Mouse (Mus musculus) heart, adult 2 months (tissue): ENCODE measurements at regions not wholly inside any gene's neighbourhood (a gene's known extent, or its start where the extent isn't known, plus 50 kb on each side); places are given as distances from the start of the nearest gene placed in this dataset.

ENCODE experiments used
- DNase-seq, 2 experiments: peaks; one replicate each; pipeline ENCODE4 v3.0.0; 2021
- H3K27ac ChIP-seq: fragments of 200-600 bp; 2 replicates; pipeline ENCODE4 v1.8.1; 2022
- H3K27me3 ChIP-seq: fragments of 200-500 bp; 2 replicates; pipeline ENCODE4 v1.6.1; 2012; ENCODE audit warnings: mild to moderate bottlenecking, low read length, inconsistent platforms, mixed read lengths; ENCODE audit not compliant: control insufficient read depth, insufficient read depth
- H3K36me3 ChIP-seq: fragments of 200-500 bp; 2 replicates; pipeline ENCODE4 v1.6.1; 2012; ENCODE audit warnings: low read length, inconsistent platforms; ENCODE audit not compliant: control insufficient read depth, insufficient read depth
- H3K4me1 ChIP-seq: fragments of 200-500 bp; 2 replicates; pipeline ENCODE4 v1.6.1; 2011; ENCODE audit warnings: low read length; ENCODE audit not compliant: control insufficient read depth, insufficient read depth
- H3K4me3 ChIP-seq: fragments of 200-600 bp; 2 replicates; pipeline ENCODE4 v1.8.1; 2022
- H3K79me2 ChIP-seq: fragments of 200-500 bp; replicated peaks from 2 replicates; pipeline ENCODE4 v1.6.1; 2012; ENCODE audit warnings: mild to moderate bottlenecking, inconsistent platforms, low read length, moderate library complexity, mixed read lengths; ENCODE audit not compliant: control insufficient read depth, insufficient read depth
- H3K9ac ChIP-seq: fragments of 200-500 bp; 2 replicates; pipeline ENCODE4 v1.6.1; 2012; ENCODE audit warnings: low read depth, mild to moderate bottlenecking, control low read depth, inconsistent platforms, low read length, mixed read lengths
- CTCF ChIP-seq: fragments of 200-600 bp; IDR thresholded peaks from 2 replicates; pipeline ENCODE4 v1.8.1; 2022; ENCODE audit warnings: antibody characterized with exemption, mild to moderate bottlenecking, moderate library complexity
- EP300 ChIP-seq: fragments of 200-500 bp; IDR thresholded peaks from 2 replicates; pipeline ENCODE4 v1.6.1; 2011; ENCODE audit warnings: low read depth, low read length, control low read depth; ENCODE audit not compliant: insufficient read depth
- POLR2A ChIP-seq: fragments of 200-500 bp; IDR thresholded peaks from 2 replicates; pipeline ENCODE4 v1.6.1; 2011; ENCODE audit warnings: mild to moderate bottlenecking, low read depth, low read length, control low read depth; ENCODE audit not compliant: insufficient read depth
- WGBS: fragments of 180-500 bp; shearing (Covaris S2); methylation state at CpG from one replicate; pipeline ENCODE4 v1.1.7; 2018; 5-methylcytosine and 5-hydroxymethylcytosine counted together
- intact Hi-C: fragments of 180-260 bp; cut with DNase I; formaldehyde crosslinking; loops from one replicate; pipeline ENCODE4 v1.15.1; 2025

DNA sequence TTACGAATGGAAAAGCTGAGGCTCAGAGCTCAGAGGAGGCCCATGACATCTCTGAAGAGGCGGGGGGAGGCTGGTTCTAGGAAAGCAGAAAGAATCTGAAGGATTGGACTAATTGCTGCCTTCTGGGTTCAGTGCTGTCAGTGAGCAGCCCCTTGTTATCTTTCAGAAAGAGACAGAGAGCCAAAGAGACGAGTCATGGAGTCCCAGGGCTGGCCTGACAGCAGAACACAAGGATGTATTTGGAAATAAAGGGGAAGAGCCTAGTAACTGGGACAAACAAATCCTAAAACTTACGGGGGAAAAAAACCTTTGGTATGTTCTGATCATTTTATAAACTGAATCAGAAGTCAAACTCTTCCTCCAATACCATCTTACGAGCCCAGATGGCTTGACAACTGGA lies 247.8 kb upstream of the Zfp703 start:
- Histone ChIP-seq H3K4me3 (no peak overlapping the region), H3K27me3 (no peaks in the 10 kb centered on the region), H3K79me2 (no peaks in the 10 kb centered on the region), H3K4me1 (no peaks in the 10 kb centered on the region), H3K9ac (no peak overlapping the region), H3K27ac (no peak overlapping the region), H3K36me3 (no peaks in the 10 kb centered on the region)
- no peak for TF ChIP-seq CTCF
- TF ChIP-seq POLR2A: no peak
- no peak for TF ChIP-seq EP300
- intact Hi-C loops: no loop called here
- 69% methylated on average over 5 of the region's 5 CpGs for WGBS
- no peak for DNase-seq

GRCm38 (mm10) chr8:26731111-26731510 lies 246.0 kb upstream of the Zfp703 start:
- H3K36me3 ChIP-seq: no peaks in the 10 kb centered on the region
- no peak overlapping the region for H3K27ac ChIP-seq
- no peak overlapping the region for H3K9ac ChIP-seq
- TF ChIP-seq CTCF (no peak), POLR2A (no peak), EP300 (no peak)
- intact Hi-C loops: no loop called here
- no peaks in the 10 kb centered on the region for H3K4me1 ChIP-seq
- no peaks in the 10 kb centered on the region for H3K79me2 ChIP-seq
- no peaks in the 10 kb centered on the region for H3K27me3 ChIP-seq
- DNase-seq: no peak
- no peak overlapping the region for H3K4me3 ChIP-seq
- WGBS: 90% methylated on average over 2 of the region's 2 CpGs

GRCm38 (mm10) chr8:26744424-26744823 lies 232.7 kb upstream of the Zfp703 start:
- Histone ChIP-seq H3K27ac (no peak overlapping the region), H3K4me1 (0 out of 2 replicates have a peak, but pooled peaks cover 1% of the 10 kb centered on the region), H3K79me2 (no peaks in the 10 kb centered on the region), H3K36me3 (no peaks in the 10 kb centered on the region), H3K9ac (no peak overlapping the region), H3K27me3 (no peaks in the 10 kb centered on the region), H3K4me3 (no peak overlapping the region)
- intact Hi-C loops: no loop called here
- TF ChIP-seq CTCF: no peak
- no peak for TF ChIP-seq POLR2A
- TF ChIP-seq EP300: no peak
- no peak for DNase-seq
- WGBS: 81% methylated on average over 3 of the region's 3 CpGs

- Histone ChIP-seq H3K27me3 (no peaks in the 10 kb centered on the region), H3K79me2 (no peaks in the 10 kb centered on the region), H3K36me3 (no peaks in the 10 kb centered on the region), H3K4me3 (no peak overlapping the region), H3K27ac (no peak overlapping the region), H3K4me1 (0 out of 2 replicates have a peak, but pooled peaks cover 1% of the 10 kb centered on the region), H3K9ac (no peak overlapping the region)
- no peak for TF ChIP-seq EP300
- no peak for TF ChIP-seq CTCF
- TF ChIP-seq POLR2A: no peak
- no peak for DNase-seq
- 95% methylated on average over 3 of the region's 3 CpGs for WGBS
- intact Hi-C loops: no loop called here
Observed at GRCm38 (mm10) chr8:26746811-26747210, 230.3 kb upstream of the Zfp703 start.

DNA sequence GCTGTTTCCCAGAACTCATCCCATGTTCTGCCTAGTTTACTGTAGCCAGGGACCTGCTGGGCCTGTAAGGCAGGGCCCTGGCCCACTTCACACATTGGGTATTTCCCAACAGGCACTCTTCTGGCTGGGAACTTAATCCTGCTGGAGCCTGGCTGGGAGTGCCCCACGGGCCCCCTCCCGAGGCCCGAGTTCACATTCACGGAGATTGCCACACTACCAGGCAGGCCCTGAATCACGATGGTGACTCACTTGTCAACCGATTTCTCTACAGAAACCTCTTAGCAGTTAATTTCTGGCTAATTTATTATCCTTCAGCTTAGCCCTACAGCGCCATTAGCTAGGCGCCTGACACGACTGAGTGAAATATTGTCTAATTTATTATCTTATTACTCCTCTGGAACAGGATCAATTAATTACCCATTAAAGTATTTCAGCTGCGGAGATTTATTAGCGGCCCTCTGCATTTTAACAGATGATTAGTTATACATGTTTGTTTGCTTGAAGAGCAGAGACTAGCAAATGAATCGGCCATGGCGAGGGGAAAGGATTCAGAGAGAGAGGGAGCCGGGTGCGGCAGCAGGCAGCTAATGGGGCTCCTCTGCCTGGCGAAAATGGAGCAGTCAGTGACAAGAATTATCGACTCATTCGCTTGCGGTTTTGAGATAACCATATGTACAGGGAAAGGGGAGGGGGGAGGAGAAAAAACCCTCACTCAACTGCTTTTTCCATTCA lies 229.7 kb upstream of the Zfp703 start:
- Histone ChIP-seq H3K27me3 (no peaks in the 10 kb centered on the region), H3K9ac (no peak overlapping the region), H3K36me3 (no peaks in the 10 kb centered on the region), H3K27ac (no peak overlapping the region), H3K4me1 (0 out of 2 replicates have a peak, but pooled peaks cover 1% of the 10 kb centered on the region), H3K79me2 (no peaks in the 10 kb centered on the region), H3K4me3 (no peak overlapping the region)
- WGBS: 76% methylated on average over 19 of the region's 19 CpGs
- DNase-seq: peak in 1 of 2 experiments; percentile 14
- TF ChIP-seq CTCF: no peak
- intact Hi-C loops: no loop called here

DNA sequence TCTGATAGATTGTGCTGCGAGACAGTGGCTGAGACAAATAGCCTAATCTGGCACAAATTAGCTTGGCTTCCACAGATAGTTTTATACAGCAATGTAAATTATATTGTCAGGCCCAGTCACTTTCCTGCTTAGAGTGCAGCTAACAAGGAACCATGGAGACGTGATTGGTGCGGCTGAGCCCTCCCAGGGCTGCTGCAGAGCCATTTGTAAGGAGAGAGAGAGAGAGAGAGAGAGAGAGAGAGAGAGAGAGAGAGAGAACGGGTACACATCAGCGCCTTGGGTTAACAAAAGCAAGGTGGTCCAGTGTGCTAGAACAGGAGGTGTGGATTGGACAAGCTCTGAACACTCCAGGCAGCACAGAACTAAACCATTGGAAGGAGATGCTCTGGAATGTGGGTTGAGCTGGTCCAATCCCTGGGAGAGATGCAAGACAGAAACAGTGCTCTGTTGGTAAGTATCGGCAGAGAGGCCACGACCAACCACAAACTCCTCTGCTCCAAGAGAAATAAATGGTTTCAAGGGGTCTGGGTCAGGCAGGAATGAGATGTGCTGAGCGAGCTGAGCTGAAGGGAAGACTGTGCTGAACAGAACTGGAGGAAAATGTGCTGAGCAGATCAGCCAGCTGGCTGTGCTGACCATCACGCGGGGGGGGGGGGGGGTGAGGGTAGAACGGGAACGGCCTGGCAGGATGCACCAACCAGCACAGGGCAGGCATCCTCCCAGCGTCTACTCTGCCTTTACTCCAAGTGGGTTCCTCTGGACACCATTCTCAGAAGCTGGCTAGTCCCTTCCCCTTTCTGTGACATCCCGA lies 228.8 kb upstream of the Zfp703 start:
- Histone ChIP-seq H3K27me3 (no peaks in the 10 kb centered on the region), H3K4me3 (no peak overlapping the region), H3K79me2 (no peaks in the 10 kb centered on the region), H3K4me1 (0 out of 2 replicates have a peak, but pooled peaks cover 1% of the 10 kb centered on the region), H3K36me3 (no peaks in the 10 kb centered on the region), H3K9ac (no peak overlapping the region), H3K27ac (no peak overlapping the region)
- 62% methylated on average over 14 of the region's 14 CpGs for whole genome bisulfite sequencing
- intact Hi-C loops: no loop called here
- TF ChIP-seq POLR2A (no peak), EP300 (no peak), CTCF (no peak)
- DNase-seq: peak; percentile 9 to 20
